Mouse (Mus musculus) embryonic facial prominence, embryonic 12.5 days (tissue): ENCODE data around the gene Neurl1b. TPM values are rescaled to one million over a fixed set of nuclear protein-coding genes. Genes with fewer than 3 reads are reported as not detected.

Experiments
- ATAC-seq: fragments of 200-750 bp; cut with Nextera tagmentation; 2 replicates; pipeline ENCODE4 v1.8.0; 2017; ENCODE audit not compliant: insufficient number of reproducible peaks, insufficient read depth, low FRiP score, low TSS enrichment
- H3K27ac ChIP-seq: fragments of 300-500 bp; sonication (generic); 2 replicates; pipeline ENCODE4 v1.5.1; 2016; ENCODE audit warnings: mild to moderate bottlenecking
- H3K27me3 ChIP-seq: fragments of 300-500 bp; sonication (generic); 2 replicates; pipeline ENCODE4 v1.6.1; 2016; ENCODE audit warnings: mild to moderate bottlenecking, moderate library complexity
- H3K36me3 ChIP-seq: fragments of 300-500 bp; sonication (generic); 2 replicates; pipeline ENCODE4 v1.6.1; 2016; ENCODE audit warnings: mild to moderate bottlenecking
- H3K4me1 ChIP-seq: fragments of 300-500 bp; sonication (generic); 2 replicates; pipeline ENCODE4 v1.6.1; 2016
- H3K4me2 ChIP-seq: fragments of 300-500 bp; sonication (generic); replicated peaks from 2 replicates; pipeline ENCODE4 v1.6.1; 2016; ENCODE audit warnings: mild to moderate bottlenecking, moderate library complexity
- H3K4me3 ChIP-seq: fragments of 300-500 bp; sonication (generic); 2 replicates; pipeline ENCODE4 v1.5.1; 2016; ENCODE audit warnings: mild to moderate bottlenecking
- H3K9ac ChIP-seq: fragments of 300-500 bp; sonication (generic); 2 replicates; pipeline ENCODE4 v1.6.1; 2016; ENCODE audit warnings: mild to moderate bottlenecking, moderate library complexity
- H3K9me3 ChIP-seq: fragments of 300-500 bp; sonication (generic); 2 replicates; pipeline ENCODE4 v1.6.1; 2016; ENCODE audit warnings: mild to moderate bottlenecking, moderate library complexity
- WGBS: fragments of 180-500 bp; shearing (Covaris S2); methylation state at CpG from one replicate; pipeline ENCODE4 v1.1.7; 2016; 5-methylcytosine and 5-hydroxymethylcytosine counted together
- polyA plus RNA-seq: library from polyadenylated mRNA; unstranded; fragments of >200 nt; fragmentation: Nextera tagmentation; extraction: Ambion mirVana; gene quantifications from 2 replicates; pipeline ENCODE4 v1.2.1, GENCODE M21; 2016

Gene Neurl1b
- polyA plus RNA-seq, 1 experiment from 2014 or later: 0.45 TPM

- Histone ChIP-seq H3K4me2 (no peak overlapping the region), H3K4me1 (no peaks in the 10 kb centered on the region), H3K9me3 (no peaks in the 10 kb centered on the region), H3K27ac (no peak overlapping the region), H3K4me3 (no peak overlapping the region), H3K36me3 (no peaks in the 10 kb centered on the region), H3K9ac (no peak overlapping the region), H3K27me3 (0 out of 2 replicates have a peak, but pooled peaks cover 5% of the 10 kb centered on the region)
- ATAC-seq: no peak
- WGBS: 68% methylated on average over 10 of the region's 10 CpGs
Observed at GRCm38 (mm10) chr17:26405340-26406100, 9.1 kb upstream of the Neurl1b start.

- no peak for ATAC-seq
- 88% methylated on average over 5 of the region's 5 CpGs for WGBS
- Histone ChIP-seq H3K9ac (no peak overlapping the region), H3K4me3 (no peak overlapping the region), H3K36me3 (no peaks in the 10 kb centered on the region), H3K4me1 (peaks cover 8% of the 10 kb centered on the region), H3K4me2 (no peak overlapping the region), H3K27ac (no peak overlapping the region), H3K27me3 (peaks cover 68% of the 10 kb centered on the region), H3K9me3 (no peaks in the 10 kb centered on the region)
Observed at GRCm38 (mm10) chr17:26412967-26413366, 1.7 kb upstream of the Neurl1b start.

GRCm38 (mm10) chr17:26414184-26414522, 476 bp upstream of the Neurl1b start:
- Histone ChIP-seq H3K4me3 (peak overlapping the region; percentile 59), H3K27ac (no peak overlapping the region), H3K27me3 (peaks cover 74% of the 10 kb centered on the region), H3K9me3 (no peaks in the 10 kb centered on the region), H3K4me1 (peaks cover 8% of the 10 kb centered on the region), H3K9ac (peak overlapping the region; percentile 52; the same call in 1 of the 2 replicates), H3K4me2 (peak overlapping the region; percentile 82), H3K36me3 (no peaks in the 10 kb centered on the region)
- 24% methylated on average over 5 of the region's 5 CpGs for WGBS
- ATAC-seq: no peak

GRCm38 (mm10) chr17:26415355-26415865, 781 bp downstream of the Neurl1b start:
- Histone ChIP-seq H3K4me1 (peaks cover 8% of the 10 kb centered on the region), H3K27ac (no peak overlapping the region), H3K9ac (peak overlapping the region; percentile 52), H3K4me3 (peak overlapping the region; percentile 59), H3K27me3 (peaks cover 70% of the 10 kb centered on the region), H3K9me3 (no peaks in the 10 kb centered on the region), H3K36me3 (no peaks in the 10 kb centered on the region), H3K4me2 (peak overlapping the region; percentile 82)
- WGBS: 4% methylated on average over 27 of the region's 27 CpGs
- no peak for ATAC-seq

- H3K4me1 ChIP-seq: peaks cover 8% of the 10 kb centered on the region
- H3K36me3 ChIP-seq: no peaks in the 10 kb centered on the region
- 0 out of 2 replicates have a peak overlapping the region, but pooled peaks have one; percentile 82 for H3K4me2 ChIP-seq
- peaks cover 65% of the 10 kb centered on the region for H3K27me3 ChIP-seq
- H3K27ac ChIP-seq: no peak overlapping the region
- no peak for ATAC-seq
- H3K9me3 ChIP-seq: no peaks in the 10 kb centered on the region
- H3K4me3 ChIP-seq: no peak overlapping the region
- no peak overlapping the region for H3K9ac ChIP-seq
- 69% methylated on average over 3 of the region's 3 CpGs for WGBS
Observed at GRCm38 (mm10) chr17:26416141-26416540, 1.5 kb downstream of the Neurl1b start.

- H3K4me1 ChIP-seq: peaks cover 8% of the 10 kb centered on the region
- no peaks in the 10 kb centered on the region for H3K36me3 ChIP-seq
- no peak overlapping the region for H3K9ac ChIP-seq
- H3K27me3 ChIP-seq: peaks cover 57% of the 10 kb centered on the region
- no peaks in the 10 kb centered on the region for H3K9me3 ChIP-seq
- H3K4me3 ChIP-seq: no peak overlapping the region
- no peak overlapping the region for H3K4me2 ChIP-seq
- no peak for ATAC-seq
- 87% methylated on average over 6 of the region's 6 CpGs for WGBS
- no peak overlapping the region for H3K27ac ChIP-seq
Observed at GRCm38 (mm10) chr17:26417770-26418421, 3.3 kb downstream of the Neurl1b start.

GRCm38 (mm10) chr17:26420491-26421247, 6.0 kb downstream of the Neurl1b start:
- Histone ChIP-seq H3K4me3 (no peak overlapping the region), H3K27ac (no peak overlapping the region), H3K27me3 (peaks cover 43% of the 10 kb centered on the region), H3K36me3 (no peaks in the 10 kb centered on the region), H3K9me3 (no peaks in the 10 kb centered on the region), H3K4me1 (no peaks in the 10 kb centered on the region), H3K4me2 (no peak overlapping the region), H3K9ac (no peak overlapping the region)
- WGBS: 70% methylated on average over 7 of the region's 7 CpGs
- ATAC-seq: no peak

GRCm38 (mm10) chr17:26421561-26421960, 6.9 kb downstream of the Neurl1b start:
- Histone ChIP-seq H3K4me2 (no peak overlapping the region), H3K9me3 (no peaks in the 10 kb centered on the region), H3K9ac (no peak overlapping the region), H3K4me1 (no peaks in the 10 kb centered on the region), H3K36me3 (no peaks in the 10 kb centered on the region), H3K27ac (no peak overlapping the region), H3K4me3 (no peak overlapping the region), H3K27me3 (peaks cover 38% of the 10 kb centered on the region)
- WGBS: 43% methylated on average over 3 of the region's 3 CpGs
- ATAC-seq: no peak

GRCm38 (mm10) chr17:26422390-26422789, 7.8 kb downstream of the Neurl1b start:
- peaks cover 32% of the 10 kb centered on the region for H3K27me3 ChIP-seq

GRCm38 (mm10) chr17:26423967-26424641, 9.5 kb downstream of the Neurl1b start:
- no peak for ATAC-seq
- H3K9me3 ChIP-seq: no peaks in the 10 kb centered on the region
- no peaks in the 10 kb centered on the region for H3K36me3 ChIP-seq
- no peaks in the 10 kb centered on the region for H3K4me1 ChIP-seq
- WGBS: 44% methylated on average over 11 of the region's 11 CpGs
- H3K9ac ChIP-seq: no peak overlapping the region
- no peak overlapping the region for H3K27ac ChIP-seq
- H3K4me2 ChIP-seq: no peak overlapping the region
- peaks cover 21% of the 10 kb centered on the region; the same call in 1 of the 2 replicates for H3K27me3 ChIP-seq
- H3K4me3 ChIP-seq: no peak overlapping the region

More at GRCm38 (mm10) chr17:26422390-26422789, 7.8 kb downstream of the Neurl1b start:
- Histone ChIP-seq H3K27ac (no peak overlapping the region), H3K4me3 (no peak overlapping the region), H3K9me3 (no peaks in the 10 kb centered on the region), H3K4me1 (no peaks in the 10 kb centered on the region), H3K4me2 (no peak overlapping the region), H3K36me3 (no peaks in the 10 kb centered on the region), H3K9ac (no peak overlapping the region)
- 86% methylated on average over 6 of the region's 6 CpGs for WGBS
- ATAC-seq: no peak
